Comparison of ENCODE assay signal across 8 mouse cellular contexts in genomic region chr2:129800271-129800903, GRCm38 (mm10). TPM values are rescaled to one million over a fixed set of nuclear protein-coding genes. Genes with fewer than 3 reads are reported as not detected.
DNase-seq lines count a peak whose midpoint lies in the region; ATAC-seq and TF ChIP-seq lines count a peak whose summit lies in the region.

TSS of gene Stk35 (plus strand) at chr2:129800517.

- no peak for TF ChIP-seq POLR2A in bone marrow macrophage, adult 2 months (IDR thresholded peaks at IDR 0.05; ENCODE audit: borderline replicate concordance, low read depth, low read length)
- peak; percentile 75 for TF ChIP-seq POLR2A in embryonic fibroblast, embryonic 13.5 days (IDR thresholded peaks at IDR 0.05; ENCODE audit: low read depth, low read length)
- peak; percentile 68; the same call in 1 of the 2 replicates for TF ChIP-seq POLR2A in liver, adult 2 months (IDR thresholded peaks at IDR 0.05; ENCODE audit: extremely low read depth, insufficient read depth, low read length)
- peak; percentile 59 for TF ChIP-seq POLR2A in myocyte (IDR thresholded peaks at IDR 0.05; ENCODE audit: insufficient read length, low read depth)

- peak within 1 kb of the TSS; percentile 91 for H3K27ac ChIP-seq in bone marrow macrophage, adult 2 months (ENCODE audit: insufficient read depth, low read depth, low read length)
- H3K27ac ChIP-seq in embryonic fibroblast, embryonic 13.5 days (ENCODE audit: insufficient read depth, low read length), result peak within 1 kb of the TSS; percentile 98
- H3K27ac ChIP-seq in heart, embryonic 11.5 days (ENCODE audit: low read depth, low read length), result peak within 1 kb of the TSS; percentile 96
- peak within 1 kb of the TSS; percentile 98 for H3K27ac ChIP-seq in kidney, embryonic 16.5 days (ENCODE audit: low read length)
- peak within 1 kb of the TSS; percentile 86 for H3K27ac ChIP-seq in liver, adult 2 months (replicated peaks; ENCODE audit: insufficient read depth, low read depth, low read length)

- no peak for TF ChIP-seq CTCF in bone marrow macrophage, adult 2 months (IDR thresholded peaks at IDR 0.05; ENCODE audit: low read depth, low read length)
- no peak for TF ChIP-seq CTCF in embryonic fibroblast, embryonic 13.5 days (IDR thresholded peaks at IDR 0.05; ENCODE audit: borderline replicate concordance, insufficient read depth, low read length)
- 0 out of 2 replicates have a peak, but pooled peaks have one; percentile 33 for TF ChIP-seq CTCF in liver, adult 2 months (IDR thresholded peaks at IDR 0.05; ENCODE audit: low read depth, low read length)

- H3K9ac ChIP-seq in heart, embryonic 11.5 days (ENCODE audit: low read depth, low read length), result peak within 1 kb of the TSS; percentile 95
- H3K9ac ChIP-seq in kidney, embryonic 16.5 days (replicated peaks; ENCODE audit: low read length), result peak within 1 kb of the TSS; percentile 97
- H3K9ac ChIP-seq in liver, adult 2 months (ENCODE audit: low read depth, low read length), result peak within 1 kb of the TSS; percentile 93

- H3K4me3 ChIP-seq in bone marrow macrophage, adult 2 months (ENCODE audit: insufficient read depth, low read length), result peak within 1 kb of the TSS; percentile 92
- peak within 1 kb of the TSS; percentile 87 for H3K4me3 ChIP-seq in embryonic fibroblast, embryonic 13.5 days (ENCODE audit: insufficient read depth, low read length)
- H3K4me3 ChIP-seq in heart, embryonic 11.5 days (ENCODE audit: low read depth, low read length), result peak within 1 kb of the TSS; percentile 98
- peak within 1 kb of the TSS; percentile 90 for H3K4me3 ChIP-seq in kidney, embryonic 16.5 days (ENCODE audit: low read length)
- H3K4me3 ChIP-seq in liver, adult 2 months (ENCODE audit: insufficient read depth, low read depth, low read length), result peak within 1 kb of the TSS; percentile 84
- H3K4me3 ChIP-seq in myocyte, result peak within 1 kb of the TSS; percentile 94

- WGBS in heart, embryonic 11.5 days (ENCODE audit: insufficient replicate concordance), result under 1% methylated on average over 63 of the region's 63 CpGs
- 0% methylated on average over 59 of the region's 63 CpGs for WGBS in kidney, embryonic 16.5 days
- under 1% methylated on average over 63 of the region's 63 CpGs for WGBS in liver, adult 2 months

- no peaks in the 10 kb centered on the region for H3K9me3 ChIP-seq in heart, embryonic 11.5 days (replicated peaks; ENCODE audit: control insufficient read depth, low read length)
- no peaks in the 10 kb centered on the region for H3K9me3 ChIP-seq in kidney, embryonic 16.5 days (ENCODE audit: low read length)

- no peaks in the 10 kb centered on the region for H3K27me3 ChIP-seq in heart, embryonic 11.5 days (ENCODE audit: control insufficient read depth, insufficient read depth, low read length)
- no peaks in the 10 kb centered on the region for H3K27me3 ChIP-seq in kidney, embryonic 16.5 days (ENCODE audit: insufficient read depth, low read length)
- H3K27me3 ChIP-seq in liver, adult 2 months (ENCODE audit: control insufficient read depth, insufficient read depth, low read length), result no peaks in the 10 kb centered on the region
- no peaks in the 10 kb centered on the region for H3K27me3 ChIP-seq in myocyte (ENCODE audit: control insufficient read depth, insufficient read depth, insufficient read length)
- H3K27me3 ChIP-seq in splenic B cell, adult 2 months (ENCODE audit: control insufficient read depth, insufficient read depth, low read length, poor library complexity, severe bottlenecking), result no peaks in the 10 kb centered on the region

- H3ac ChIP-seq in myocyte (ENCODE audit: control insufficient read depth, insufficient read length), result peak within 1 kb of the TSS; percentile 86

- peaks cover 12% of the 10 kb centered on the region for H3K4me1 ChIP-seq in bone marrow macrophage, adult 2 months (ENCODE audit: control insufficient read depth, insufficient read depth, low read length)
- no peaks in the 10 kb centered on the region; the same call in 1 of the 2 replicates for H3K4me1 ChIP-seq in embryonic fibroblast, embryonic 13.5 days (ENCODE audit: control insufficient read depth, insufficient read depth, low read length)
- peaks cover 18% of the 10 kb centered on the region for H3K4me1 ChIP-seq in heart, embryonic 11.5 days (ENCODE audit: control insufficient read depth, insufficient read depth, low read length)
- peaks cover 20% of the 10 kb centered on the region for H3K4me1 ChIP-seq in kidney, embryonic 16.5 days (ENCODE audit: insufficient read depth, low read length)
- H3K4me1 ChIP-seq in liver, adult 2 months (ENCODE audit: control insufficient read depth, insufficient read depth, low read length), result peaks cover 9% of the 10 kb centered on the region

- no peaks in the 10 kb centered on the region for H3K36me3 ChIP-seq in heart, embryonic 11.5 days (ENCODE audit: control insufficient read depth, insufficient read depth, low read length)
- H3K36me3 ChIP-seq in kidney, embryonic 16.5 days (ENCODE audit: insufficient read depth, low read length), result 0 out of 2 replicates have a peak, but pooled peaks cover 5% of the 10 kb centered on the region
- H3K36me3 ChIP-seq in liver, adult 2 months (ENCODE audit: control insufficient read depth, insufficient read depth, low read length), result peaks cover 12% of the 10 kb centered on the region
- H3K36me3 ChIP-seq in myocyte (ENCODE audit: control insufficient read depth, insufficient read depth), result no peaks in the 10 kb centered on the region
- peaks cover 1% of the 10 kb centered on the region; the same call in 1 of the 2 replicates for H3K36me3 ChIP-seq in splenic B cell, adult 2 months (ENCODE audit: control insufficient read depth, insufficient read depth, low read length, poor library complexity, severe bottlenecking)

- peak; percentile 91 for DNase-seq in A20 (ENCODE audit: low read depth, low spot score)
- peak; percentile 84 for DNase-seq in liver, adult 2 months (ENCODE audit: extremely low read depth, low read depth, low spot score)
- peak; percentile 77 for DNase-seq in splenic B cell, adult 2 months (ENCODE audit: low read depth, low spot score)

- H3K4me2 ChIP-seq in heart, embryonic 11.5 days, result peak within 1 kb of the TSS; percentile 95
- peak within 1 kb of the TSS; percentile 93 for H3K4me2 ChIP-seq in kidney, embryonic 16.5 days (replicated peaks; ENCODE audit: low read depth, low read length)
- peak within 1 kb of the TSS; percentile 81 for H3K4me2 ChIP-seq in myocyte (ENCODE audit: low read depth)

- ATAC-seq in heart, embryonic 11.5 days (replicated peaks; ENCODE audit: insufficient number of reproducible peaks, low FRiP score, low TSS enrichment), result peak; percentile 89
- peak; percentile 93 for ATAC-seq in kidney, embryonic 16.5 days (ENCODE audit: low FRiP score, low TSS enrichment)

- H3K79me2 ChIP-seq in liver, adult 2 months (ENCODE audit: control insufficient read depth, insufficient read depth, low read length), result peaks cover 23% of the 10 kb centered on the region
- peaks cover 37% of the 10 kb centered on the region for H3K79me2 ChIP-seq in myocyte (ENCODE audit: control insufficient read depth, insufficient read depth)

TF ChIP-seq in myocyte, 11 proteins besides CTCF, POLR2A, EP300 and RAD21:
- no peak for TF ChIP-seq TCF12 (IDR thresholded peaks at IDR 0.05; ENCODE audit: insufficient read depth, poor library complexity, severe bottlenecking)
- TF ChIP-seq POLR2AphosphoS2 (IDR thresholded peaks at IDR 0.05; ENCODE audit: insufficient read length, low read depth), result peak; percentile 75
- no peak for TF ChIP-seq TCF3 (IDR thresholded peaks at IDR 0.05; ENCODE audit: insufficient read length, low read depth)
- no peak for TF ChIP-seq CEBPB (IDR thresholded peaks at IDR 0.05; ENCODE audit: insufficient read depth, poor library complexity, severe bottlenecking)
- TF ChIP-seq MYOD1 (IDR thresholded peaks at IDR 0.05; ENCODE audit: control insufficient read depth in 1 of 3, insufficient read length in 2 of 3, low read depth in 2 of 3), result peak in 1 of 3 experiments; percentile 21
- no peak for TF ChIP-seq REST (IDR thresholded peaks at IDR 0.05; ENCODE audit: insufficient read depth, insufficient read length)
- TF ChIP-seq E2F4 (IDR thresholded peaks at IDR 0.05; ENCODE audit: insufficient read depth), result peak; percentile 85
- TF ChIP-seq USF1 (IDR thresholded peaks at IDR 0.05; ENCODE audit: low read depth), result no peak
- TF ChIP-seq MAX (IDR thresholded peaks at IDR 0.05; ENCODE audit: low read depth), result no peak
- TF ChIP-seq SRF (IDR thresholded peaks at IDR 0.05; ENCODE audit: control insufficient read depth, insufficient read length, low read depth), result no peak
- TF ChIP-seq MYOG (IDR thresholded peaks at IDR 0.05; ENCODE audit: control insufficient read depth in 1 of 3, insufficient read depth in 1 of 3, insufficient read length in 2 of 3, low read depth in 2 of 3), result no peak

RNA-seq across cellular contexts. Expression of gene Stk35, which starts in this region (rescaled TPM):
- 18.0 and 18.8 TPM in 2 replicates for polyA plus RNA-seq in bone marrow macrophage, adult 2 months (2012; ENCODE audit: insufficient read depth, insufficient read length, missing spikeins)
- 17.4 and 18.4 TPM in 2 replicates for polyA plus RNA-seq in embryonic fibroblast, embryonic 13.5 days (2011; ENCODE audit: insufficient read length, low read depth, missing spikeins)
- polyA plus RNA-seq in heart, embryonic 11.5 days (2014; fragmentation: Nextera tagmentation; extraction: Ambion mirVana), result 8.0 and 9.7 TPM in 2 replicates
- polyA plus RNA-seq in kidney, embryonic 16.5 days (2015; fragmentation: Nextera tagmentation; extraction: Ambion mirVana), result 9.2 and 9.4 TPM in 2 replicates
- 8.5 and 8.7 TPM in 2 replicates for total RNA-seq in liver, adult 2 months (2014; rRNA removed)
- 8.4 and 8.6 TPM in 2 replicates for polyA plus RNA-seq in liver, adult 2 months (2012; rRNA removed)
- 6.0 TPM for polyA plus RNA-seq in myocyte (2012; fragmentation: generic; extraction: Trizol)

Comparison
In these comparisons a context has a peak if more than half of its experiments do, and no peak if none do; other contexts are left out.
1. Peak in every context shown above with its lines: DNase-seq, ATAC-seq, H3K4me3 ChIP-seq and H3K27ac ChIP-seq.